Mouse (Mus musculus) limb, embryonic 14.5 days (tissue): ENCODE measurements around the gene Cdiptos. TPM values are rescaled to one million over a fixed set of nuclear protein-coding genes. Genes with fewer than 3 reads are reported as not detected.

ENCODE experiments used
- ATAC-seq: fragments of 200-750 bp; cut with Nextera tagmentation; 2 replicates; pipeline ENCODE4 v1.8.0; 2017; ENCODE audit warnings: low read depth, moderate number of reproducible peaks, moderate TSS enrichment; ENCODE audit not compliant: low FRiP score
- DNase-seq: peaks from one replicate; pipeline ENCODE4 v3.0.0-alpha.2; 2015; ENCODE audit warnings: low spot score
- H3K27ac ChIP-seq: fragments of 300-500 bp; sonication (generic); replicated peaks from 2 replicates; pipeline ENCODE4 v1.5.1; 2014; ENCODE audit warnings: low read depth, mild to moderate bottlenecking, low read length, moderate library complexity, mixed read lengths
- H3K27me3 ChIP-seq: fragments of 300-500 bp; sonication (generic); 2 replicates; pipeline ENCODE4 v1.6.1; 2014; ENCODE audit warnings: low read length, mixed read lengths; ENCODE audit not compliant: control insufficient read depth, insufficient read depth
- H3K36me3 ChIP-seq: fragments of 300-500 bp; sonication (generic); 2 replicates; pipeline ENCODE4 v1.6.1; 2014; ENCODE audit warnings: mild to moderate bottlenecking, low read length, moderate library complexity, mixed read lengths; ENCODE audit not compliant: control insufficient read depth, insufficient read depth
- H3K4me1 ChIP-seq: fragments of 300-500 bp; sonication (generic); 2 replicates; pipeline ENCODE4 v1.6.1; 2014; ENCODE audit warnings: antibody characterized with exemption, low read length, mixed read lengths; ENCODE audit not compliant: control insufficient read depth, insufficient read depth
- H3K4me2 ChIP-seq: fragments of 300-500 bp; sonication (generic); replicated peaks from 2 replicates; pipeline ENCODE4 v1.6.1; 2014; ENCODE audit warnings: low read depth, mild to moderate bottlenecking, low read length, moderate library complexity; ENCODE audit not compliant: severe bottlenecking
- H3K4me3 ChIP-seq: fragments of 300-500 bp; sonication (generic); replicated peaks from 2 replicates; pipeline ENCODE4 v1.5.1; 2014; ENCODE audit warnings: low read length
- H3K9ac ChIP-seq: fragments of 300-500 bp; sonication (generic); 2 replicates; pipeline ENCODE4 v1.6.1; 2014; ENCODE audit warnings: mild to moderate bottlenecking, low read depth, low read length, moderate library complexity; ENCODE audit not compliant: severe bottlenecking
- H3K9me3 ChIP-seq: fragments of 300-500 bp; sonication (generic); 2 replicates; pipeline ENCODE4 v1.6.1; 2016; ENCODE audit warnings: low read length; ENCODE audit not compliant: control insufficient read depth
- POLR2A ChIP-seq: fragments of 200-500 bp; IDR thresholded peaks from 2 replicates; pipeline ENCODE4 v1.8.0; 2012; ENCODE audit warnings: inconsistent platforms, mild to moderate bottlenecking, moderate library complexity, borderline replicate concordance; ENCODE audit not compliant: insufficient read depth, insufficient read length; ENCODE audit errors: extremely low read depth
- WGBS: fragments of 180-500 bp; shearing (Covaris S2); extraction: QIAGEN DNeasy Blood & Tissue Kit; methylation state at CpG from one replicate; pipeline ENCODE4 v1.1.7; 2014; 5-methylcytosine and 5-hydroxymethylcytosine counted together
- polyA plus RNA-seq, 2 experiments: library from polyadenylated mRNA; depleted of rRNA in 1 of 2; stranded (reverse) in 1 of 2; unstranded in 1 of 2; fragments of >200 nt; fragmentation: Nextera tagmentation in 1 of 2; extraction: Ambion mirVana in 1 of 2; gene quantifications; 2 replicates each; pipeline versions ENCODE4 v1.2.1 to v1.2.3; 2012 to 2014

Cdiptos gene
- polyA plus RNA-seq, 2 experiments = 1.2 to 1.9 TPM

- no peaks in the 10 kb centered on the region for H3K9me3 ChIP-seq
- no peak overlapping the region for H3K27ac ChIP-seq
- H3K4me3 ChIP-seq = no peak overlapping the region
- H3K4me1 ChIP-seq = no peaks in the 10 kb centered on the region; the same call in 1 of the 2 replicates
- no peak overlapping the region for H3K4me2 ChIP-seq
- TF ChIP-seq POLR2A = no peak
- DNase-seq (no peak), ATAC-seq (no peak)
- WGBS = 85% methylated on average over 17 of the region's 17 CpGs
- no peaks in the 10 kb centered on the region for H3K27me3 ChIP-seq
- H3K36me3 ChIP-seq = peaks cover 20% of the 10 kb centered on the region
- no peak overlapping the region for H3K9ac ChIP-seq
Observed at GRCm38 (mm10) chr7:127009307-127010085, 33.6 kb upstream of the Cdiptos start.

GRCm38 (mm10) chr7:127008239-127009019, 32.5 kb upstream of the Cdiptos start:
- Histone ChIP-seq H3K27ac (no peak overlapping the region), H3K9ac (no peak overlapping the region), H3K36me3 (peaks cover 10% of the 10 kb centered on the region), H3K4me1 (no peaks in the 10 kb centered on the region; the same call in 1 of the 2 replicates), H3K27me3 (no peaks in the 10 kb centered on the region), H3K9me3 (no peaks in the 10 kb centered on the region), H3K4me2 (no peak overlapping the region), H3K4me3 (no peak overlapping the region)
- TF ChIP-seq POLR2A = no peak
- 67% methylated on average over 9 of the region's 9 CpGs for WGBS
- no peak for ATAC-seq
- DNase-seq = peak; percentile 48

- H3K4me2 ChIP-seq = no peak overlapping the region
- no peaks in the 10 kb centered on the region for H3K27me3 ChIP-seq
- no peaks in the 10 kb centered on the region; the same call in 1 of the 2 replicates for H3K4me1 ChIP-seq
- ATAC-seq (no peak), DNase-seq (no peak)
- TF ChIP-seq POLR2A = no peak
- no peaks in the 10 kb centered on the region for H3K9me3 ChIP-seq
- no peak overlapping the region for H3K4me3 ChIP-seq
- 90% methylated on average over 6 of the region's 6 CpGs for WGBS
- H3K36me3 ChIP-seq = peaks cover 1% of the 10 kb centered on the region; the same call in 1 of the 2 replicates
- no peak overlapping the region for H3K27ac ChIP-seq
- H3K9ac ChIP-seq = no peak overlapping the region
Observed at GRCm38 (mm10) chr7:127007313-127008024, 31.6 kb upstream of the Cdiptos start.

GRCm38 (mm10) chr7:127004122-127004875, 28.4 kb upstream of the Cdiptos start:
- no peak for TF ChIP-seq POLR2A
- no peak overlapping the region for H3K4me2 ChIP-seq
- no peak overlapping the region for H3K4me3 ChIP-seq
- no peak overlapping the region for H3K27ac ChIP-seq
- no peaks in the 10 kb centered on the region for H3K36me3 ChIP-seq
- WGBS = 80% methylated on average over 4 of the region's 4 CpGs
- H3K9ac ChIP-seq = no peak overlapping the region
- no peaks in the 10 kb centered on the region for H3K27me3 ChIP-seq
- no peaks in the 10 kb centered on the region; the same call in 1 of the 2 replicates for H3K4me1 ChIP-seq
- DNase-seq = no peak
- H3K9me3 ChIP-seq = no peaks in the 10 kb centered on the region
- ATAC-seq = no peak
